Mouse (Mus musculus) liver, embryonic 15.5 days (tissue): Measurements from ENCODE around the gene Tstd1. TPM values are rescaled to one million over a fixed set of nuclear protein-coding genes. Genes with fewer than 3 reads are reported as not detected.

Source experiments
- ATAC-seq: fragments of 200-750 bp; cut with Nextera tagmentation; 2 replicates; pipeline ENCODE4 v1.8.0; 2017; ENCODE audit warnings: moderate number of reproducible peaks, mild to moderate bottlenecking, moderate library complexity; ENCODE audit not compliant: insufficient read depth
- H3K27ac ChIP-seq: fragments of 300-500 bp; sonication (generic); replicated peaks from 2 replicates; pipeline ENCODE4 v1.5.1; 2015; ENCODE audit warnings: mild to moderate bottlenecking, inconsistent platforms
- H3K27me3 ChIP-seq: fragments of 300-500 bp; sonication (generic); 2 replicates; pipeline ENCODE4 v1.6.1; 2015; ENCODE audit warnings: mild to moderate bottlenecking, inconsistent platforms
- H3K36me3 ChIP-seq: fragments of 300-500 bp; sonication (generic); replicated peaks from 2 replicates; pipeline ENCODE4 v1.6.1; 2015; ENCODE audit warnings: moderate library complexity, mild to moderate bottlenecking, inconsistent platforms
- H3K4me1 ChIP-seq: fragments of 300-500 bp; sonication (generic); replicated peaks from 2 replicates; pipeline ENCODE4 v1.6.1; 2015; ENCODE audit warnings: inconsistent platforms
- H3K4me2 ChIP-seq: fragments of 300-500 bp; sonication (generic); 2 replicates; pipeline ENCODE4 v1.6.1; 2015; ENCODE audit warnings: moderate library complexity, mild to moderate bottlenecking, inconsistent platforms
- H3K4me3 ChIP-seq: fragments of 300-500 bp; sonication (generic); replicated peaks from 2 replicates; pipeline ENCODE4 v1.5.1; 2015; ENCODE audit warnings: mild to moderate bottlenecking, inconsistent platforms
- H3K9ac ChIP-seq: fragments of 300-500 bp; sonication (generic); 2 replicates; pipeline ENCODE4 v1.6.1; 2015; ENCODE audit warnings: moderate library complexity, mild to moderate bottlenecking, inconsistent platforms
- H3K9me3 ChIP-seq: fragments of 300-500 bp; sonication (generic); replicated peaks from 2 replicates; pipeline ENCODE4 v1.6.1; 2016; ENCODE audit warnings: inconsistent platforms
- WGBS: fragments of 180-500 bp; shearing (Covaris S2); methylation state at CpG from one replicate; pipeline ENCODE4 v1.1.7; 2015; ENCODE audit warnings: mixed read lengths; ENCODE audit not compliant: insufficient replicate concordance; 5-methylcytosine and 5-hydroxymethylcytosine counted together
- polyA plus RNA-seq: library from polyadenylated mRNA; unstranded; fragments of >200 nt; fragmentation: Nextera tagmentation; extraction: Ambion mirVana; gene quantifications from 2 replicates; pipeline ENCODE4 v1.2.1, GENCODE M21; 2015

The Tstd1 gene
- 2.1 and 2.5 TPM in 2 replicates for polyA plus RNA-seq

- H3K9ac ChIP-seq, result no peak within 1 kb of the TSS
- peaks cover 50% of the 10 kb centered on the region for H3K36me3 ChIP-seq
- no peaks in the 10 kb centered on the region for H3K27me3 ChIP-seq
- H3K4me3 ChIP-seq, result no peak within 1 kb of the TSS
- H3K9me3 ChIP-seq, result no peaks in the 10 kb centered on the region
- no peak within 1 kb of the TSS for H3K4me2 ChIP-seq
- H3K27ac ChIP-seq, result no peak within 1 kb of the TSS
- 75% methylated on average over 5 of the region's 5 CpGs for WGBS
- H3K4me1 ChIP-seq, result peaks cover 18% of the 10 kb centered on the region
- no peak for ATAC-seq
Measured at GRCm38 (mm10) chr1:171418660-171419059, at the start of gene Tstd1. Gene Tstd1 (plus strand): TSS chr1:171418872.

- Histone ChIP-seq H3K36me3 (no peaks in the 10 kb centered on the region), H3K27me3 (peaks cover 31% of the 10 kb centered on the region; the same call in 1 of the 2 replicates), H3K4me3 (no peak within 1 kb of the TSS), H3K27ac (no peak within 1 kb of the TSS), H3K4me2 (no peak within 1 kb of the TSS), H3K9me3 (no peaks in the 10 kb centered on the region), H3K4me1 (no peaks in the 10 kb centered on the region; the same call in 1 of the 2 replicates), H3K9ac (no peak within 1 kb of the TSS)
- ATAC-seq, result no peak
- WGBS, result 39% methylated on average over 20 of the region's 20 CpGs
Measured at GRCm38 (mm10) chr1:171369845-171370556, 48.7 kb upstream of the Tstd1 start, which contains the start of gene Nectin4. Gene Nectin4 (plus strand): TSS chr1:171370099.

GRCm38 (mm10) chr1:171372880-171373279 is 45.8 kb upstream of the Tstd1 start:
- no peaks in the 10 kb centered on the region for H3K36me3 ChIP-seq
- no peak overlapping the region for H3K4me2 ChIP-seq
- H3K27ac ChIP-seq, result no peak overlapping the region
- 44% methylated on average over 3 of the region's 3 CpGs for WGBS
- H3K9me3 ChIP-seq, result no peaks in the 10 kb centered on the region
- H3K4me1 ChIP-seq, result peaks cover 5% of the 10 kb centered on the region; the same call in 1 of the 2 replicates
- no peak overlapping the region for H3K4me3 ChIP-seq
- no peak for ATAC-seq
- peaks cover 31% of the 10 kb centered on the region for H3K27me3 ChIP-seq
- H3K9ac ChIP-seq, result no peak overlapping the region

- H3K9me3 ChIP-seq, result no peaks in the 10 kb centered on the region
- H3K4me1 ChIP-seq, result peaks cover 5% of the 10 kb centered on the region; the same call in 1 of the 2 replicates
- H3K27ac ChIP-seq, result no peak overlapping the region
- no peak overlapping the region for H3K9ac ChIP-seq
- no peaks in the 10 kb centered on the region for H3K36me3 ChIP-seq
- no peak overlapping the region for H3K4me3 ChIP-seq
- H3K27me3 ChIP-seq, result peaks cover 36% of the 10 kb centered on the region
- no peak overlapping the region for H3K4me2 ChIP-seq
- 3% methylated on average over 4 of the region's 4 CpGs for WGBS
- ATAC-seq, result no peak
Measured at GRCm38 (mm10) chr1:171373946-171374345, 44.7 kb upstream of the Tstd1 start.

GRCm38 (mm10) chr1:171375646-171376097 is 43.0 kb upstream of the Tstd1 start:
- H3K36me3 ChIP-seq, result no peaks in the 10 kb centered on the region
- peaks cover 15% of the 10 kb centered on the region for H3K4me1 ChIP-seq
- no peak overlapping the region for H3K27ac ChIP-seq
- no peak overlapping the region for H3K4me2 ChIP-seq
- ATAC-seq, result no peak
- no peak overlapping the region for H3K4me3 ChIP-seq
- peaks cover 44% of the 10 kb centered on the region for H3K27me3 ChIP-seq
- no peaks in the 10 kb centered on the region for H3K9me3 ChIP-seq
- 38% methylated on average over 9 of the region's 9 CpGs for WGBS
- no peak overlapping the region for H3K9ac ChIP-seq

- no peak overlapping the region for H3K4me3 ChIP-seq
- H3K9ac ChIP-seq, result no peak overlapping the region
- H3K9me3 ChIP-seq, result no peaks in the 10 kb centered on the region
- no peak overlapping the region for H3K27ac ChIP-seq
- no peak for ATAC-seq
- no peak overlapping the region for H3K4me2 ChIP-seq
- H3K27me3 ChIP-seq, result peaks cover 34% of the 10 kb centered on the region
- peaks cover 15% of the 10 kb centered on the region for H3K4me1 ChIP-seq
- H3K36me3 ChIP-seq, result no peaks in the 10 kb centered on the region
- WGBS, result 71% methylated on average over 6 of the region's 6 CpGs
Measured at GRCm38 (mm10) chr1:171378298-171378697, 40.4 kb upstream of the Tstd1 start.

- Histone ChIP-seq H3K36me3 (no peaks in the 10 kb centered on the region), H3K27me3 (peaks cover 35% of the 10 kb centered on the region), H3K4me2 (peak overlapping the region; percentile 39), H3K9ac (no peak overlapping the region), H3K4me1 (peaks cover 15% of the 10 kb centered on the region), H3K4me3 (0 out of 2 replicates have a peak overlapping the region, but pooled peaks have one; percentile 16), H3K9me3 (no peaks in the 10 kb centered on the region), H3K27ac (no peak overlapping the region)
- no peak for ATAC-seq
- WGBS, result 6% methylated on average over 31 of the region's 31 CpGs
Measured at GRCm38 (mm10) chr1:171379935-171380599, 38.6 kb upstream of the Tstd1 start.

- ATAC-seq, result no peak
- H3K27ac ChIP-seq, result no peak overlapping the region
- no peak overlapping the region for H3K9ac ChIP-seq
- 60% methylated on average over 11 of the region's 11 CpGs for WGBS
- peaks cover 35% of the 10 kb centered on the region for H3K27me3 ChIP-seq
- no peaks in the 10 kb centered on the region for H3K9me3 ChIP-seq
- H3K4me3 ChIP-seq, result no peak overlapping the region
- peaks cover 11% of the 10 kb centered on the region for H3K4me1 ChIP-seq
- H3K36me3 ChIP-seq, result no peaks in the 10 kb centered on the region
- no peak overlapping the region for H3K4me2 ChIP-seq
Measured at GRCm38 (mm10) chr1:171382096-171382620, 36.5 kb upstream of the Tstd1 start.

GRCm38 (mm10) chr1:171384361-171384760 is 34.3 kb upstream of the Tstd1 start:
- peaks cover 22% of the 10 kb centered on the region for H3K4me1 ChIP-seq
- H3K27ac ChIP-seq, result no peak overlapping the region
- H3K4me3 ChIP-seq, result no peak overlapping the region
- no peaks in the 10 kb centered on the region for H3K36me3 ChIP-seq
- H3K9me3 ChIP-seq, result no peaks in the 10 kb centered on the region
- no peak for ATAC-seq
- 57% methylated on average over 9 of the region's 9 CpGs for WGBS
- H3K9ac ChIP-seq, result no peak overlapping the region
- H3K4me2 ChIP-seq, result no peak overlapping the region
- H3K27me3 ChIP-seq, result peaks cover 27% of the 10 kb centered on the region

GRCm38 (mm10) chr1:171385171-171385570 is 33.5 kb upstream of the Tstd1 start:
- H3K9ac ChIP-seq, result no peak overlapping the region
- H3K4me2 ChIP-seq, result no peak overlapping the region
- H3K36me3 ChIP-seq, result no peaks in the 10 kb centered on the region
- peaks cover 15% of the 10 kb centered on the region for H3K4me1 ChIP-seq
- peaks cover 19% of the 10 kb centered on the region for H3K27me3 ChIP-seq
- 55% methylated on average over 9 of the region's 9 CpGs for WGBS
- no peaks in the 10 kb centered on the region for H3K9me3 ChIP-seq
- no peak for ATAC-seq
- no peak overlapping the region for H3K27ac ChIP-seq
- no peak overlapping the region for H3K4me3 ChIP-seq

- WGBS, result 43% methylated on average over 6 of the region's 6 CpGs
- Histone ChIP-seq H3K4me1 (peaks cover 16% of the 10 kb centered on the region), H3K4me3 (no peak overlapping the region), H3K36me3 (no peaks in the 10 kb centered on the region), H3K9ac (no peak overlapping the region), H3K4me2 (no peak overlapping the region), H3K27me3 (peaks cover 9% of the 10 kb centered on the region; the same call in 1 of the 2 replicates), H3K27ac (no peak overlapping the region), H3K9me3 (no peaks in the 10 kb centered on the region)
- no peak for ATAC-seq
Measured at GRCm38 (mm10) chr1:171387099-171387498, 31.6 kb upstream of the Tstd1 start.
